Mouse (Mus musculus): ENCODE data around the gene Rbms1. TPM values are rescaled to one million over a fixed set of nuclear protein-coding genes. Genes with fewer than 3 reads are reported as not detected.
A peak's percentile ranks its signal among the peaks of the same experiment; 100 is the strongest.

Gene Rbms1
- polyA plus RNA-seq, 1 experiment from 2014 or later: 72.2 TPM

GRCm38 (mm10) chr2:60862913-60863711 lies 99.9 kb downstream of the Rbms1 start:
- no peaks in the 10 kb centered on the region for H3K27me3 ChIP-seq (replicated peaks; ENCODE audit: control insufficient read depth, insufficient read depth, low read length)
- 91% methylated on average over 8 of the region's 8 CpGs for WGBS
- no peak overlapping the region for H3K27ac ChIP-seq (ENCODE audit: low read length)
- H3K4me2 ChIP-seq (ENCODE audit: low read depth, low read length): no peak overlapping the region
- 0 out of 2 replicates have a peak, but pooled peaks cover 2% of the 10 kb centered on the region for H3K36me3 ChIP-seq (ENCODE audit: control insufficient read depth, insufficient read depth, low read length)
- no peaks in the 10 kb centered on the region for H3K9me3 ChIP-seq (ENCODE audit: control insufficient read depth, low read length)
- no peak for ATAC-seq
- H3K9ac ChIP-seq (ENCODE audit: low read depth, low read length): no peak overlapping the region
- H3K4me3 ChIP-seq (ENCODE audit: low read length): no peak overlapping the region
- H3K4me1 ChIP-seq (ENCODE audit: control insufficient read depth, insufficient read depth, low read length): peaks cover 17% of the 10 kb centered on the region

GRCm38 (mm10) chr2:60858116-60858515 lies 104.9 kb downstream of the Rbms1 start:
- Histone ChIP-seq H3K27ac (ENCODE audit: low read length) (no peak overlapping the region), H3K9me3 (ENCODE audit: control insufficient read depth, low read length) (no peaks in the 10 kb centered on the region), H3K36me3 (ENCODE audit: control insufficient read depth, insufficient read depth, low read length) (0 out of 2 replicates have a peak, but pooled peaks cover 2% of the 10 kb centered on the region), H3K9ac (ENCODE audit: low read depth, low read length) (no peak overlapping the region), H3K4me1 (ENCODE audit: control insufficient read depth, insufficient read depth, low read length) (no peaks in the 10 kb centered on the region), H3K4me3 (ENCODE audit: low read length) (no peak overlapping the region), H3K27me3 (replicated peaks; ENCODE audit: control insufficient read depth, insufficient read depth, low read length) (no peaks in the 10 kb centered on the region), H3K4me2 (ENCODE audit: low read depth, low read length) (no peak overlapping the region)
- ATAC-seq: no peak
- 79% methylated on average over 1 of the region's 1 CpGs for WGBS

GRCm38 (mm10) chr2:60856097-60856496 lies 106.9 kb downstream of the Rbms1 start:
- no peak for ATAC-seq
- Histone ChIP-seq H3K27ac (ENCODE audit: low read length) (no peak overlapping the region), H3K4me2 (ENCODE audit: low read depth, low read length) (no peak overlapping the region), H3K4me3 (ENCODE audit: low read length) (no peak overlapping the region), H3K9ac (ENCODE audit: low read depth, low read length) (no peak overlapping the region), H3K9me3 (ENCODE audit: control insufficient read depth, low read length) (no peaks in the 10 kb centered on the region), H3K4me1 (ENCODE audit: control insufficient read depth, insufficient read depth, low read length) (no peaks in the 10 kb centered on the region), H3K36me3 (ENCODE audit: control insufficient read depth, insufficient read depth, low read length) (0 out of 2 replicates have a peak, but pooled peaks cover 2% of the 10 kb centered on the region), H3K27me3 (replicated peaks; ENCODE audit: control insufficient read depth, insufficient read depth, low read length) (no peaks in the 10 kb centered on the region)
- WGBS: 54% methylated on average over 2 of the region's 2 CpGs

GRCm38 (mm10) chr2:60855006-60855405 lies 108.0 kb downstream of the Rbms1 start:
- Histone ChIP-seq H3K4me2 (ENCODE audit: low read depth, low read length) (no peak overlapping the region), H3K4me3 (ENCODE audit: low read length) (no peak overlapping the region)
- peak; percentile 69 for ATAC-seq

GRCm38 (mm10) chr2:60851898-60852297 lies 111.1 kb downstream of the Rbms1 start:
- H3K4me2 ChIP-seq (ENCODE audit: low read depth, low read length): no peak overlapping the region
- no peaks in the 10 kb centered on the region for H3K36me3 ChIP-seq (ENCODE audit: control insufficient read depth, insufficient read depth, low read length)
- H3K27me3 ChIP-seq (replicated peaks; ENCODE audit: control insufficient read depth, insufficient read depth, low read length): no peaks in the 10 kb centered on the region
- H3K4me1 ChIP-seq (ENCODE audit: control insufficient read depth, insufficient read depth, low read length): 0 out of 2 replicates have a peak, but pooled peaks cover 3% of the 10 kb centered on the region
- no peaks in the 10 kb centered on the region for H3K9me3 ChIP-seq (ENCODE audit: control insufficient read depth, low read length)
- H3K9ac ChIP-seq (ENCODE audit: low read depth, low read length): no peak overlapping the region
- ATAC-seq: no peak
- no peak overlapping the region for H3K27ac ChIP-seq (ENCODE audit: low read length)
- WGBS: 61% methylated on average over 3 of the region's 3 CpGs
- no peak overlapping the region for H3K4me3 ChIP-seq (ENCODE audit: low read length)

More at GRCm38 (mm10) chr2:60855006-60855405, 108.0 kb downstream of the Rbms1 start:
- no peak overlapping the region for H3K27ac ChIP-seq (ENCODE audit: low read length)
- H3K4me1 ChIP-seq (ENCODE audit: control insufficient read depth, insufficient read depth, low read length): 0 out of 2 replicates have a peak, but pooled peaks cover 3% of the 10 kb centered on the region
- no peak overlapping the region for H3K9ac ChIP-seq (ENCODE audit: low read depth, low read length)
- H3K9me3 ChIP-seq (ENCODE audit: control insufficient read depth, low read length): no peaks in the 10 kb centered on the region
- no peaks in the 10 kb centered on the region for H3K27me3 ChIP-seq (replicated peaks; ENCODE audit: control insufficient read depth, insufficient read depth, low read length)
- WGBS: 52% methylated on average over 4 of the region's 4 CpGs
- H3K36me3 ChIP-seq (ENCODE audit: control insufficient read depth, insufficient read depth, low read length): 0 out of 2 replicates have a peak, but pooled peaks cover 2% of the 10 kb centered on the region

- H3K4me1 ChIP-seq (ENCODE audit: control insufficient read depth, insufficient read depth, low read length): 0 out of 2 replicates have a peak, but pooled peaks cover 3% of the 10 kb centered on the region
- H3K9ac ChIP-seq (ENCODE audit: low read depth, low read length): no peak overlapping the region
- H3K4me3 ChIP-seq (ENCODE audit: low read length): no peak overlapping the region
- no peak overlapping the region for H3K4me2 ChIP-seq (ENCODE audit: low read depth, low read length)
- no peak overlapping the region for H3K27ac ChIP-seq (ENCODE audit: low read length)
- H3K27me3 ChIP-seq (replicated peaks; ENCODE audit: control insufficient read depth, insufficient read depth, low read length): no peaks in the 10 kb centered on the region
- no peaks in the 10 kb centered on the region for H3K36me3 ChIP-seq (ENCODE audit: control insufficient read depth, insufficient read depth, low read length)
- no peaks in the 10 kb centered on the region for H3K9me3 ChIP-seq (ENCODE audit: control insufficient read depth, low read length)
- ATAC-seq: no peak
- WGBS: 58% methylated on average over 14 of the region's 14 CpGs
These were observed 111.8 kb downstream of the Rbms1 start for GRCm38 (mm10) chr2:60851057-60851718.

- 95% methylated on average over 4 of the region's 4 CpGs for WGBS
- Histone ChIP-seq H3K27ac (ENCODE audit: low read length) (no peak overlapping the region), H3K36me3 (ENCODE audit: control insufficient read depth, insufficient read depth, low read length) (no peaks in the 10 kb centered on the region), H3K9me3 (ENCODE audit: control insufficient read depth, low read length) (no peaks in the 10 kb centered on the region), H3K27me3 (replicated peaks; ENCODE audit: control insufficient read depth, insufficient read depth, low read length) (no peaks in the 10 kb centered on the region), H3K4me3 (ENCODE audit: low read length) (no peak overlapping the region), H3K9ac (ENCODE audit: low read depth, low read length) (no peak overlapping the region), H3K4me1 (ENCODE audit: control insufficient read depth, insufficient read depth, low read length) (peaks cover 7% of the 10 kb centered on the region; the same call in 1 of the 2 replicates), H3K4me2 (ENCODE audit: low read depth, low read length) (no peak overlapping the region)
- no peak for ATAC-seq
These were observed 114.5 kb downstream of the Rbms1 start for GRCm38 (mm10) chr2:60848478-60848877.

- no peaks in the 10 kb centered on the region for H3K36me3 ChIP-seq (ENCODE audit: control insufficient read depth, insufficient read depth, low read length)
- no peak overlapping the region for H3K27ac ChIP-seq (ENCODE audit: low read length)
- H3K4me2 ChIP-seq (ENCODE audit: low read depth, low read length): no peak overlapping the region
- H3K4me3 ChIP-seq (ENCODE audit: low read length): no peak overlapping the region
- whole genome bisulfite sequencing: 79% methylated on average over 3 of the region's 3 CpGs
- no peaks in the 10 kb centered on the region for H3K27me3 ChIP-seq (replicated peaks; ENCODE audit: control insufficient read depth, insufficient read depth, low read length)
- H3K4me1 ChIP-seq (ENCODE audit: control insufficient read depth, insufficient read depth, low read length): peaks cover 9% of the 10 kb centered on the region; the same call in 1 of the 2 replicates
- no peak for ATAC-seq
- no peaks in the 10 kb centered on the region for H3K9me3 ChIP-seq (ENCODE audit: control insufficient read depth, low read length)
- no peak overlapping the region for H3K9ac ChIP-seq (ENCODE audit: low read depth, low read length)
These were observed 115.0 kb downstream of the Rbms1 start for GRCm38 (mm10) chr2:60847984-60848383.

- H3K4me3 ChIP-seq (ENCODE audit: low read length): no peak overlapping the region
- no peaks in the 10 kb centered on the region for H3K9me3 ChIP-seq (ENCODE audit: control insufficient read depth, low read length)
- H3K9ac ChIP-seq (ENCODE audit: low read depth, low read length): no peak overlapping the region
- no peak overlapping the region for H3K27ac ChIP-seq (ENCODE audit: low read length)
- ATAC-seq: no peak
- H3K4me2 ChIP-seq (ENCODE audit: low read depth, low read length): no peak overlapping the region
- peaks cover 8% of the 10 kb centered on the region; the same call in 1 of the 2 replicates for H3K4me1 ChIP-seq (ENCODE audit: control insufficient read depth, insufficient read depth, low read length)
- H3K27me3 ChIP-seq (replicated peaks; ENCODE audit: control insufficient read depth, insufficient read depth, low read length): no peaks in the 10 kb centered on the region
- H3K36me3 ChIP-seq (ENCODE audit: control insufficient read depth, insufficient read depth, low read length): no peaks in the 10 kb centered on the region
- 58% methylated on average over 5 of the region's 5 CpGs for WGBS
These were observed 117.6 kb downstream of the Rbms1 start for GRCm38 (mm10) chr2:60845316-60845894.
